Mouse (Mus musculus) cortical plate, adult 2 months (tissue): ENCODE results near the gene Ptgis. TPM values are rescaled to one million over a fixed set of nuclear protein-coding genes. Genes with fewer than 3 reads are reported as not detected.
"Not testable (repeated sequence)": the region's sequence is repeated elsewhere in the genome, so short reads cannot be mapped to it uniquely, and the experiment has no call there.

Experiments used
- H3K27ac ChIP-seq: fragments of 200-500 bp; 2 replicates; pipeline ENCODE4 v1.5.1; 2012; ENCODE audit warnings: low read length, control low read depth, inconsistent platforms; ENCODE audit not compliant: insufficient read depth
- H3K4me1 ChIP-seq: fragments of 200-500 bp; 2 replicates; pipeline ENCODE4 v1.6.1; 2011; ENCODE audit warnings: low read length; ENCODE audit not compliant: control insufficient read depth, insufficient read depth
- H3K4me3 ChIP-seq: fragments of 200-500 bp; 2 replicates; pipeline ENCODE4 v1.5.1; 2011; ENCODE audit warnings: mild to moderate bottlenecking, low read length, control low read depth; ENCODE audit not compliant: insufficient read depth
- CTCF ChIP-seq: fragments of 200-500 bp; IDR thresholded peaks from 2 replicates; pipeline ENCODE4 v1.5.1; 2011; ENCODE audit warnings: mild to moderate bottlenecking, control low read depth, low read length; ENCODE audit not compliant: insufficient read depth; ENCODE audit errors: extremely low read depth
- POLR2A ChIP-seq: fragments of 200-500 bp; IDR thresholded peaks from 2 replicates; pipeline ENCODE4 v1.6.1; 2011; ENCODE audit warnings: mild to moderate bottlenecking, low read length, control low read depth; ENCODE audit not compliant: insufficient read depth; ENCODE audit errors: extremely low read depth
- polyA plus RNA-seq: library from polyadenylated mRNA; depleted of rRNA; stranded (reverse); fragments of >200 nt; gene quantifications from 2 replicates; pipeline ENCODE4 v1.2.3, GENCODE M21; 2012

The Ptgis gene
- polyA plus RNA-seq, 1 experiment, result 2.0 TPM

- Histone ChIP-seq H3K4me3 (no peak overlapping the region), H3K4me1 (no peaks in the 10 kb centered on the region), H3K27ac (no peak overlapping the region)
- TF ChIP-seq CTCF, result no peak
- no peak for TF ChIP-seq POLR2A
These were observed 19.7 kb downstream of the Ptgis start for GRCm38 (mm10) chr2:167220736-167221135.

GRCm38 (mm10) chr2:167219154-167219775, 21.1 kb downstream of the Ptgis start:
- TF ChIP-seq POLR2A (no peak), CTCF (peak; percentile 100)
- no peak overlapping the region for H3K4me3 ChIP-seq
- H3K4me1 ChIP-seq, result no peaks in the 10 kb centered on the region
- no peak overlapping the region for H3K27ac ChIP-seq

GRCm38 (mm10) chr2:167213666-167214065, 26.7 kb downstream of the Ptgis start:
- TF ChIP-seq POLR2A (no peak), CTCF (no peak)
- Histone ChIP-seq H3K4me3 (no peak overlapping the region), H3K27ac (no peak overlapping the region), H3K4me1 (no peaks in the 10 kb centered on the region)

GRCm38 (mm10) chr2:167213076-167213475, 27.3 kb downstream of the Ptgis start:
- Histone ChIP-seq H3K4me3 (no peak overlapping the region), H3K4me1 (no peaks in the 10 kb centered on the region), H3K27ac (no peak overlapping the region)
- TF ChIP-seq CTCF (0 out of 2 replicates have a peak, but pooled peaks have one; percentile 10), POLR2A (no peak)

- Histone ChIP-seq H3K27ac (no peak overlapping the region), H3K4me1 (no peaks in the 10 kb centered on the region), H3K4me3 (no peak overlapping the region)
- TF ChIP-seq CTCF, result no peak
These were observed 27.9 kb downstream of the Ptgis start for GRCm38 (mm10) chr2:167212551-167212950.

- Histone ChIP-seq H3K4me3 (no peak overlapping the region), H3K4me1 (no peaks in the 10 kb centered on the region), H3K27ac (no peak overlapping the region)
- TF ChIP-seq POLR2A (no peak), CTCF (no peak)
These were observed 28.3 kb downstream of the Ptgis start for GRCm38 (mm10) chr2:167212089-167212488.

- no peak overlapping the region for H3K4me3 ChIP-seq
- H3K4me1 ChIP-seq, result no peaks in the 10 kb centered on the region
- no peak overlapping the region for H3K27ac ChIP-seq
- TF ChIP-seq POLR2A (no peak), CTCF (no peak)
These were observed 30.5 kb downstream of the Ptgis start for GRCm38 (mm10) chr2:167209900-167210299.

- Histone ChIP-seq H3K4me1 (no peaks in the 10 kb centered on the region), H3K4me3 (no peak overlapping the region), H3K27ac (no peak overlapping the region)
- TF ChIP-seq POLR2A, result no peak
- no peak for TF ChIP-seq CTCF
These were observed 31.4 kb downstream of the Ptgis start for GRCm38 (mm10) chr2:167208984-167209383.

- TF ChIP-seq CTCF, result no peak
- TF ChIP-seq POLR2A, result no peak
- H3K27ac ChIP-seq, result no peak overlapping the region
- no peak overlapping the region for H3K4me3 ChIP-seq
- peaks cover 7% of the 10 kb centered on the region for H3K4me1 ChIP-seq
These were observed 34.3 kb downstream of the Ptgis start for GRCm38 (mm10) chr2:167205918-167206629.

GRCm38 (mm10) chr2:167204686-167205085, 35.7 kb downstream of the Ptgis start:
- not testable (repeated sequence) for H3K4me1 ChIP-seq, H3K27ac ChIP-seq, H3K4me3 ChIP-seq
